Mouse (Mus musculus): Measurements from ENCODE around the gene Myh10.

DNA sequence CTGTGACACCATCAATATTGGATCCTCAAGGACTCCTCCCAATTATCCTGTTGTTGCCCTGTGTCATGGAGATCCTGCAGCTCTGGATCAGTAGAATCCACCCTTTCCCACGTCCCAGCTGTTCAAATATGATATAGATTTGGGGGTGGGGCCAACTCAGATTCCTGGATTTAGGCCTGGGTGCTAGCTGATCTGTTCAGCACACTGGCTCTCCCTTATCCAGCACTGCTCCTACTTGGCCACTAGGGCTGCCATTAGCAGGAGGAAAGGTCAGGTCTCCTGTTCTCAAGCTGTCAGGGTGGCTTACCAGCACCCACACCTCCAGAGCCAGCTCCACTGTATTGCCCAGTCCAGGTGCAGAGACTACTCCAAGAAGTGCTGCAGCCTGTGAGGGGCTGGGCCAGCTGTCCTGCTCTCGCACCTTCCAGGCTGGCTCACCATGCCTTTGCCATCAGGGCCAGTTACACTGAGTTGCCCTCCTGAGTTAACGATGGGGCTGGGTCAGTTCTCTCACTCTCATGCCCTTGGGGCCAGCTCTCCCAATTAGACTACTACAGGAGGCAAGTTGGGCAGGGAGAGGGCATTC is 10.0 kb upstream of the Myh10 start:
- peak; percentile 54 for TF ChIP-seq CTCF (IDR thresholded peaks at IDR 0.05; ENCODE audit: low read depth)
- no peak for TF ChIP-seq EP300 (optimal IDR thresholded peaks at IDR 0.05)

Measured in stomach, postnatal 0 days (tissue).